Mouse (Mus musculus): ENCODE measurements around the gene Atat1. TPM values are rescaled to one million over a fixed set of nuclear protein-coding genes. Genes with fewer than 3 reads are reported as not detected.

The Atat1 gene
- total and polyA plus RNA-seq, 3 experiments, result 10.5 to 18.3 (median 16.3) TPM

DNA sequence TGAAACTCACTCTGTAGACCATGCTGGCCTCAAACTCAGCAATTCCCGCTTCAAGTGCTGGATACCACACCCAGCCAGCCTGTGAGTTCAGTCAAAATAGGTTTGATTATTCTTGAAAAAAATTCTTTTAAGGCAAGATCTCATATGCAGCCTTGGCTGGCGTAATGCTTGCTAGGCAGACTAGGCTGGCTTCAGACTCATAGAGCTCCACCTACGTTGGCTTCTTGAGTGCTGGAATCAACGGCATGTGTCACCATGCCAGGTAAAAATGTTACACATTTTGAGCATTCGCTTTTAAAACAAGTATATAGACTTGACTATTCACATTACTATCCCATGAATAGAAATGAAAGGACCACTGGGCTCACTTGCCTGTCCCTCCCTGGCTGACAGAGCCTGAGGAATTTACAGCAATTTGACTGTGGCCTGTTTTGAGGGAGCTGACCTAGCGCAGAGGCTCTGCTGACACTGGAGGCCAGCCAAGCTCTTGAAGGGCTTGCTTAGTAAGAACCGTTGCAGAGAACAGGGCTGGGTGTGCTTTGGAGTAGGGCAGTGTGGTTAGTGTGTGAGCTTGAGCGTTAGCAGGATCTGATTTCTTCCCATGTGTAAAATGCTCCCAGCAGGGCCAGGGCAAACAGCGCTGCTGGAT lies 6.4 kb downstream of the Atat1 start:
- DNase-seq (ENCODE audit: low spot score) (no peak), ATAC-seq (ENCODE audit: extremely low read depth, insufficient number of reproducible peaks, low FRiP score, poor library complexity, severe bottlenecking) (no peak)
- Histone ChIP-seq H3K27me3 (ENCODE audit: insufficient read depth, low read length) (no peaks in the 10 kb centered on the region), H3K36me3 (replicated peaks) (peaks cover 80% of the 10 kb centered on the region), H3K4me1 (ENCODE audit: insufficient read depth, low read depth, low read length) (peaks cover 41% of the 10 kb centered on the region), H3K4me3 (ENCODE audit: low read depth, low read length) (no peak overlapping the region), H3K9me3 (replicated peaks) (no peaks in the 10 kb centered on the region)
- TF ChIP-seq TAL1 (conservative IDR thresholded peaks at IDR 0.05; ENCODE audit: low read depth, low read length) (no peak), CTCF (IDR thresholded peaks at IDR 0.05; ENCODE audit: low read depth, low read length) (no peak), POLR2AphosphoS5 (IDR thresholded peaks at IDR 0.05; ENCODE audit: insufficient replicate concordance, low read depth, low read length) (no peak), GATA2 (IDR thresholded peaks at IDR 0.05; ENCODE audit: borderline replicate concordance, low read depth, low read length) (no peak), GATA1 (IDR thresholded peaks at IDR 0.05; ENCODE audit: borderline replicate concordance, low read length) (no peak)

DNA sequence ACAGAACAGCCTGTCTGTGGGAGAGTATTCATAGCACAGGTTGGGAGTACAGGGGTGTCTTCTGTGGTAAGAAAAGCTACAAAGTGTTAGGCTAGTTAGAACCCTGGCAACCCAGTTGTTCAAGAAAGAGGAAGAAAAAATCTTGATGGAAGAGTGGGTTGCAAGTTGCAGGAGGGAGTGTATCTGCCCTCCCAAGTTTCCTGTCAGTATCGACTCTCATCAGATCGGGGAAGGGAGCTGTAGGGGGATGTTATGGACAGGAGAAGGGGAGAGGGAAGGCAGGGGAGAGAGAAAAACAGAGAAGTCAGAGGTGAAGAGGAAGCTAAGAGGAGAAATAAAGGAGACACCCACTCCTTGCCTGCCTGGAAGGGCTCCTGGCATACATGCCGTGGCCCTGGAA lies 9.2 kb downstream of the Atat1 start:
- no peak overlapping the region for H3K4me3 ChIP-seq (ENCODE audit: low read depth, low read length)
- peaks cover 66% of the 10 kb centered on the region for H3K36me3 ChIP-seq (replicated peaks)
- H3K9me3 ChIP-seq (replicated peaks), result no peaks in the 10 kb centered on the region
- TF ChIP-seq GATA1 (IDR thresholded peaks at IDR 0.05; ENCODE audit: borderline replicate concordance, low read length) (no peak), POLR2AphosphoS5 (IDR thresholded peaks at IDR 0.05; ENCODE audit: insufficient replicate concordance, low read depth, low read length) (no peak)
- ATAC-seq (ENCODE audit: extremely low read depth, insufficient number of reproducible peaks, low FRiP score, poor library complexity, severe bottlenecking) (no peak), DNase-seq (ENCODE audit: low spot score) (no peak)
- H3K27me3 ChIP-seq (ENCODE audit: insufficient read depth, low read length), result no peaks in the 10 kb centered on the region
- H3K4me1 ChIP-seq (ENCODE audit: insufficient read depth, low read depth, low read length), result peaks cover 53% of the 10 kb centered on the region

DNA sequence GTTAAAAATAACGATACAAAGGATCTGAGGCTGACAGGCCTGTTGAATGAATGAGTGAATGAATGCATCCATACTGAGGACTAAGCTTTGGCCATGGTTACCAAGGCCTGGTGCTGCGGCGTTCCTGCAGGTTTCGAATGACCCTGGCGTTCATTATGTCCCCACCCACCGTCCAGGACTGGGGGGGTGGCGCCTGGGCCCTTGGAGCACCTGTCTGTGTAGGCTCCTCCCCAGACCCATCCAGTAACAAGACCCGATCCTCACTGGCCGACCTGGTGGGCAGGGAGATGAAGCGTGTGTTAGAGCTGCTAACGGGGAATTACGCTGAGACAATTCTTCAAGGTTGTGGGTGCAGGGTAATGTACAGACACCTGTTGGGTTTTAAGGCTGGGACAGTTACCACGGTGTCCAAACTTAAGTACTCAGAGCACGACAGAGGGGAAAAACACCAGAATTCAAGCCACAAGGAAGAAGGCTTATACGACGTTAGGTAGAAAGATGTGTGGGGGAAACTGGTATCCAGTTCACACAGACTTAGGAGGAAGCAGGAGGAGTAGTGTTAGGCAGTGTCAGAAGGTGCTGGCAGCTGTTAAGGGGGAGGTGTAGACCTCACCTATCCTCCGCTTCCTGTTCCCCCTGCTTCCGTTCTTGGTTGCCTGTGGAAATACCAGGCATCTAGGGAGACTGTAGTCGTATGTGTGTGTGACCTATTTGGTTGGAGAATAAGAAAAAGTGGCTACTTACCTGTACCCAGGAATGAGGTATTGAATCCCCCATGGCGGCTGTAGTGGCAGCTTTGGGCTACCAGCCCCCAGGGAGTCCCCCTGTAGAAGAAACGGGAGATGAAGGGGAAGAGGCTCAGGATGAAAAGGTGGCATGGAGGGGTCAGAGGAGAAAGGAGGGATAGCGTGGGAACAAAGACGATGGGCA lies 12.0 kb downstream of the Atat1 start:
- DNase-seq (ENCODE audit: low spot score), result peak; percentile 53
- peaks cover 58% of the 10 kb centered on the region for H3K4me1 ChIP-seq (ENCODE audit: insufficient read depth, low read depth, low read length)
- 0 out of 2 replicates have a peak, but pooled peaks have one; percentile 47 for ATAC-seq (ENCODE audit: extremely low read depth, insufficient number of reproducible peaks, low FRiP score, poor library complexity, severe bottlenecking)
- H3K27me3 ChIP-seq (ENCODE audit: insufficient read depth, low read length), result no peaks in the 10 kb centered on the region
- peak overlapping the region; percentile 83 for H3K4me3 ChIP-seq (ENCODE audit: low read depth, low read length)
- no peaks in the 10 kb centered on the region for H3K9me3 ChIP-seq (replicated peaks)
- TF ChIP-seq TAL1 (conservative IDR thresholded peaks at IDR 0.05; ENCODE audit: low read depth, low read length) (no peak), POLR2AphosphoS5 (IDR thresholded peaks at IDR 0.05; ENCODE audit: insufficient replicate concordance, low read depth, low read length) (no peak), GATA1 (IDR thresholded peaks at IDR 0.05; ENCODE audit: borderline replicate concordance, low read length) (no peak), CTCF (IDR thresholded peaks at IDR 0.05; ENCODE audit: low read depth, low read length) (no peak), GATA2 (IDR thresholded peaks at IDR 0.05; ENCODE audit: borderline replicate concordance, low read depth, low read length) (no peak)
- H3K36me3 ChIP-seq (replicated peaks), result peaks cover 66% of the 10 kb centered on the region

DNA sequence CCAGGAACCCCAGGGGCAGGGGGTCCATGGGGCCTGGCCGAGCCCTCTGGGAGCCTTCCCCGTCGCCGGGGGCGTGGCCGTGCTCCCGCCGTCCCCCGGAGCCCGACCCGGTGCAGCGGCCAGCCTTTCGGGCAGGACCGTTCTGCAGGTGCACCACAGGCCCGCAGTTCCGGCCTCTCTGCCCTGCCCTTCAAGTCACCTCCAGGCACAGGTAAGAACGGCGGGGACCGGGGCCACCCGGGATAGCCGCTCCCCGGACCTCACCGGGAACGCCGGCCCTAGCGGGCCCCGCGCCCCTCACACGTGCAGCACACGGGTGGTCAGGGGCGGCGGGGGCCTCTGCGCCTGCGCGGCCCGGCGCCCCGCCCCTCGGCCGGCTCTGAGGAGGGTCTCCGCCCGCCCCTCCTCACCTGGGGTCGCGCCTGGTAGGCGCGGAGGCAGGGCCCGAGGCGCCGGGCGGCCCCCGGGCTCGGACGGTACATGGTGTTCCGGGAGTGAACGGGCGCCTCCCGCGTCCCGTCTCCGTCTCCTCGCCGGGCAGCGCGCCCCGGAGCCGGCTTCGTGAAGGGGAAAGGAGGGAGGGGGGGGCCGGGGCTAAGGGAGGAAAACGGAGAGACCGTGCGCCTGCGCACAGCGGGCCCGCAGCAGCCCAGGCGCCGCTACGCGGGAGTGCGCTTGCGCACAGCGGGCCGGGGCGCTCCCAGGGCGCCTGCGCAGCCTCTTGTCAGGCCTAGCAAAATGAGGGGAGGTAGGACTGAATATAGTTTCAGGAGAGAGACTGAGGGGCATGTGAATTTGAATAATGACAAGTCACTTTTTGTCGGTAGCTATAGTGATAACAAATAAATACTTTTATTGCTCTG lies 12.9 kb downstream of the Atat1 start, which contains the start of gene 2310061I04Rik:
2310061I04Rik (minus strand) TSS at position 651 of the 863 bp plus-strand sequence.
- peak; percentile 25; the same call in 1 of the 2 replicates for ATAC-seq (ENCODE audit: extremely low read depth, insufficient number of reproducible peaks, low FRiP score, poor library complexity, severe bottlenecking)
- Histone ChIP-seq H3K4me3 (ENCODE audit: low read depth, low read length) (peak within 1 kb of the TSS; percentile 83), H3K36me3 (replicated peaks) (peaks cover 67% of the 10 kb centered on the region), H3K4me1 (ENCODE audit: insufficient read depth, low read depth, low read length) (peaks cover 58% of the 10 kb centered on the region), H3K9me3 (replicated peaks) (no peaks in the 10 kb centered on the region), H3K27me3 (ENCODE audit: insufficient read depth, low read length) (no peaks in the 10 kb centered on the region)
- TF ChIP-seq GATA2 (IDR thresholded peaks at IDR 0.05; ENCODE audit: borderline replicate concordance, low read depth, low read length) (no peak), POLR2AphosphoS5 (IDR thresholded peaks at IDR 0.05; ENCODE audit: insufficient replicate concordance, low read depth, low read length) (no peak), GATA1 (IDR thresholded peaks at IDR 0.05; ENCODE audit: borderline replicate concordance, low read length) (no peak)
- peak; percentile 98 for DNase-seq (ENCODE audit: low spot score)

DNA sequence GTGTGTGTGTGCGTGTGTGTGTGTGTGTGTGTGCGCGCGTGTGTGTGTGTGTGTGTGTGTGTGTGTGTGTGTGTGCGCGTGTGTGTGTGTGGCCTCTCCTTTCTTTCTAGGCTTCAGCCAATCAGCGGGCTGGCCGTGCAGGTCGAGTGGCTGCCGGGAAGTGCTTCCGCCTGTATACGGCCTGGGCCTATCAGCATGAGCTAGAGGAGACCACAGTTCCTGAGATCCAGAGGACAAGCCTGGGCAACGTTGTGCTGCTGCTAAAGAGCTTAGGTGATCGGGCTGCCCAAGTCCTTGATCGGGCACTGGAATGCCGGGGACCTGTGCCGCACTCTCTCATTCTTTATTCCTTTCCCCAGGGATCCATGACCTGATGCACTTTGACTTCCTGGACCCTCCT lies 22.1 kb downstream of the Atat1 start:
- H3K4me3 ChIP-seq (ENCODE audit: low read depth, low read length), result no peak overlapping the region
- no peaks in the 10 kb centered on the region for H3K27me3 ChIP-seq (ENCODE audit: insufficient read depth, low read length)
- ATAC-seq (ENCODE audit: extremely low read depth, insufficient number of reproducible peaks, low FRiP score, poor library complexity, severe bottlenecking) (no peak), DNase-seq (ENCODE audit: low spot score) (no peak)
- H3K9me3 ChIP-seq (replicated peaks), result no peaks in the 10 kb centered on the region
- TF ChIP-seq CTCF (IDR thresholded peaks at IDR 0.05; ENCODE audit: low read depth, low read length) (no peak), POLR2AphosphoS5 (IDR thresholded peaks at IDR 0.05; ENCODE audit: insufficient replicate concordance, low read depth, low read length) (no peak), GATA1 (IDR thresholded peaks at IDR 0.05; ENCODE audit: borderline replicate concordance, low read length) (no peak), GATA2 (IDR thresholded peaks at IDR 0.05; ENCODE audit: borderline replicate concordance, low read depth, low read length) (no peak), TAL1 (conservative IDR thresholded peaks at IDR 0.05; ENCODE audit: low read depth, low read length) (no peak)
- H3K36me3 ChIP-seq (replicated peaks), result peaks cover 99% of the 10 kb centered on the region
- H3K4me1 ChIP-seq (ENCODE audit: insufficient read depth, low read depth, low read length), result peaks cover 3% of the 10 kb centered on the region

Measured in G1E (cell line).